Mouse (Mus musculus): ENCODE results near the gene Robo2. TPM values are rescaled to one million over a fixed set of nuclear protein-coding genes. Genes with fewer than 3 reads are reported as not detected.

Gene Robo2
- polyA plus RNA-seq, 1 experiment from 2014 or later = 42.4 TPM

- ATAC-seq (ENCODE audit: insufficient number of reproducible peaks, insufficient read depth, low FRiP score, low read depth) = no peak
Observed at GRCm38 (mm10) chr16:74375342-74375940, 36.2 kb downstream of the Robo2 start.

GRCm38 (mm10) chr16:74374540-74374939, 37.1 kb downstream of the Robo2 start:
- Histone ChIP-seq H3K27ac (ENCODE audit: low read length) (no peak overlapping the region), H3K4me2 (replicated peaks; ENCODE audit: low read depth, low read length) (no peak overlapping the region), H3K36me3 (ENCODE audit: control insufficient read depth, insufficient read depth, low read length) (no peaks in the 10 kb centered on the region), H3K4me1 (ENCODE audit: control insufficient read depth, insufficient read depth, low read length) (0 out of 2 replicates have a peak, but pooled peaks cover 1% of the 10 kb centered on the region), H3K27me3 (ENCODE audit: control insufficient read depth, insufficient read depth, low read length) (no peaks in the 10 kb centered on the region), H3K9ac (replicated peaks; ENCODE audit: low read depth, low read length) (no peak overlapping the region), H3K4me3 (ENCODE audit: low read depth, low read length) (no peak overlapping the region), H3K9me3 (ENCODE audit: control insufficient read depth, low read depth, low read length) (no peaks in the 10 kb centered on the region)
- WGBS = 81% methylated on average over 5 of the region's 5 CpGs
- ATAC-seq (ENCODE audit: insufficient number of reproducible peaks, insufficient read depth, low FRiP score, low read depth) = no peak

More at GRCm38 (mm10) chr16:74375342-74375940, 36.2 kb downstream of the Robo2 start:
- H3K36me3 ChIP-seq (ENCODE audit: control insufficient read depth, insufficient read depth, low read length) = no peaks in the 10 kb centered on the region
- H3K4me2 ChIP-seq (replicated peaks; ENCODE audit: low read depth, low read length) = no peak overlapping the region
- H3K27ac ChIP-seq (ENCODE audit: low read length) = no peak overlapping the region
- 0 out of 2 replicates have a peak, but pooled peaks cover 3% of the 10 kb centered on the region for H3K4me1 ChIP-seq (ENCODE audit: control insufficient read depth, insufficient read depth, low read length)
- H3K9ac ChIP-seq (replicated peaks; ENCODE audit: low read depth, low read length) = no peak overlapping the region
- no peak overlapping the region for H3K4me3 ChIP-seq (ENCODE audit: low read depth, low read length)
- H3K27me3 ChIP-seq (ENCODE audit: control insufficient read depth, insufficient read depth, low read length) = no peaks in the 10 kb centered on the region
- 82% methylated on average over 12 of the region's 12 CpGs for WGBS
- no peaks in the 10 kb centered on the region for H3K9me3 ChIP-seq (ENCODE audit: control insufficient read depth, low read depth, low read length)

- Histone ChIP-seq H3K36me3 (ENCODE audit: control insufficient read depth, insufficient read depth, low read length) (no peaks in the 10 kb centered on the region), H3K4me2 (replicated peaks; ENCODE audit: low read depth, low read length) (no peak overlapping the region), H3K9ac (replicated peaks; ENCODE audit: low read depth, low read length) (no peak overlapping the region), H3K4me3 (ENCODE audit: low read depth, low read length) (no peak overlapping the region), H3K4me1 (ENCODE audit: control insufficient read depth, insufficient read depth, low read length) (no peaks in the 10 kb centered on the region), H3K27ac (ENCODE audit: low read length) (no peak overlapping the region), H3K9me3 (ENCODE audit: control insufficient read depth, low read depth, low read length) (no peaks in the 10 kb centered on the region), H3K27me3 (ENCODE audit: control insufficient read depth, insufficient read depth, low read length) (no peaks in the 10 kb centered on the region)
- ATAC-seq (ENCODE audit: insufficient number of reproducible peaks, insufficient read depth, low FRiP score, low read depth) = no peak
- WGBS = 92% methylated on average over 3 of the region's 3 CpGs
Observed at GRCm38 (mm10) chr16:74373407-74373806, 38.2 kb downstream of the Robo2 start.

GRCm38 (mm10) chr16:74372876-74373275, 38.7 kb downstream of the Robo2 start:
- Histone ChIP-seq H3K27ac (ENCODE audit: low read length) (no peak overlapping the region), H3K9me3 (ENCODE audit: control insufficient read depth, low read depth, low read length) (no peaks in the 10 kb centered on the region), H3K4me1 (ENCODE audit: control insufficient read depth, insufficient read depth, low read length) (no peaks in the 10 kb centered on the region), H3K36me3 (ENCODE audit: control insufficient read depth, insufficient read depth, low read length) (no peaks in the 10 kb centered on the region), H3K27me3 (ENCODE audit: control insufficient read depth, insufficient read depth, low read length) (no peaks in the 10 kb centered on the region), H3K4me3 (ENCODE audit: low read depth, low read length) (no peak overlapping the region), H3K9ac (replicated peaks; ENCODE audit: low read depth, low read length) (no peak overlapping the region), H3K4me2 (replicated peaks; ENCODE audit: low read depth, low read length) (no peak overlapping the region)
- ATAC-seq (ENCODE audit: insufficient number of reproducible peaks, insufficient read depth, low FRiP score, low read depth) = no peak
- WGBS = 60% methylated on average over 1 of the region's 1 CpGs

- no peak overlapping the region for H3K4me2 ChIP-seq (replicated peaks; ENCODE audit: low read depth, low read length)
- no peaks in the 10 kb centered on the region for H3K4me1 ChIP-seq (ENCODE audit: control insufficient read depth, insufficient read depth, low read length)
- no peak overlapping the region for H3K27ac ChIP-seq (ENCODE audit: low read length)
- H3K36me3 ChIP-seq (ENCODE audit: control insufficient read depth, insufficient read depth, low read length) = no peaks in the 10 kb centered on the region
- no peak overlapping the region for H3K4me3 ChIP-seq (ENCODE audit: low read depth, low read length)
- H3K27me3 ChIP-seq (ENCODE audit: control insufficient read depth, insufficient read depth, low read length) = no peaks in the 10 kb centered on the region
- H3K9me3 ChIP-seq (ENCODE audit: control insufficient read depth, low read depth, low read length) = no peaks in the 10 kb centered on the region
- no peak for ATAC-seq (ENCODE audit: insufficient number of reproducible peaks, insufficient read depth, low FRiP score, low read depth)
- H3K9ac ChIP-seq (replicated peaks; ENCODE audit: low read depth, low read length) = no peak overlapping the region
- 81% methylated on average over 6 of the region's 6 CpGs for WGBS
Observed at GRCm38 (mm10) chr16:74348437-74348836, 63.2 kb downstream of the Robo2 start.

GRCm38 (mm10) chr16:74338969-74339630, 72.5 kb downstream of the Robo2 start:
- Histone ChIP-seq H3K9me3 (ENCODE audit: control insufficient read depth, low read depth, low read length) (no peaks in the 10 kb centered on the region), H3K4me1 (ENCODE audit: control insufficient read depth, insufficient read depth, low read length) (no peaks in the 10 kb centered on the region), H3K36me3 (ENCODE audit: control insufficient read depth, insufficient read depth, low read length) (no peaks in the 10 kb centered on the region), H3K27me3 (ENCODE audit: control insufficient read depth, insufficient read depth, low read length) (no peaks in the 10 kb centered on the region), H3K4me3 (ENCODE audit: low read depth, low read length) (no peak overlapping the region), H3K4me2 (replicated peaks; ENCODE audit: low read depth, low read length) (no peak overlapping the region), H3K27ac (ENCODE audit: low read length) (no peak overlapping the region), H3K9ac (replicated peaks; ENCODE audit: low read depth, low read length) (no peak overlapping the region)
- WGBS = 40% methylated on average over 9 of the region's 9 CpGs
- no peak for ATAC-seq (ENCODE audit: insufficient number of reproducible peaks, insufficient read depth, low FRiP score, low read depth)

GRCm38 (mm10) chr16:74321666-74322371, 89.8 kb downstream of the Robo2 start:
- Histone ChIP-seq H3K9me3 (ENCODE audit: control insufficient read depth, low read depth, low read length) (no peaks in the 10 kb centered on the region), H3K4me2 (replicated peaks; ENCODE audit: low read depth, low read length) (no peak overlapping the region), H3K4me1 (ENCODE audit: control insufficient read depth, insufficient read depth, low read length) (no peaks in the 10 kb centered on the region), H3K36me3 (ENCODE audit: control insufficient read depth, insufficient read depth, low read length) (no peaks in the 10 kb centered on the region), H3K9ac (replicated peaks; ENCODE audit: low read depth, low read length) (no peak overlapping the region), H3K27ac (ENCODE audit: low read length) (no peak overlapping the region), H3K27me3 (ENCODE audit: control insufficient read depth, insufficient read depth, low read length) (no peaks in the 10 kb centered on the region), H3K4me3 (ENCODE audit: low read depth, low read length) (no peak overlapping the region)
- 67% methylated on average over 9 of the region's 9 CpGs for WGBS
- ATAC-seq (ENCODE audit: insufficient number of reproducible peaks, insufficient read depth, low FRiP score, low read depth) = no peak

- ATAC-seq (ENCODE audit: insufficient number of reproducible peaks, insufficient read depth, low FRiP score, low read depth) = no peak
- 49% methylated on average over 7 of the region's 7 CpGs for WGBS
- H3K4me2 ChIP-seq (replicated peaks; ENCODE audit: low read depth, low read length) = no peak overlapping the region
- no peaks in the 10 kb centered on the region for H3K27me3 ChIP-seq (ENCODE audit: control insufficient read depth, insufficient read depth, low read length)
- H3K9me3 ChIP-seq (ENCODE audit: control insufficient read depth, low read depth, low read length) = no peaks in the 10 kb centered on the region
- H3K4me3 ChIP-seq (ENCODE audit: low read depth, low read length) = no peak overlapping the region
- no peaks in the 10 kb centered on the region for H3K4me1 ChIP-seq (ENCODE audit: control insufficient read depth, insufficient read depth, low read length)
- H3K9ac ChIP-seq (replicated peaks; ENCODE audit: low read depth, low read length) = no peak overlapping the region
- H3K27ac ChIP-seq (ENCODE audit: low read length) = no peak overlapping the region
- no peaks in the 10 kb centered on the region for H3K36me3 ChIP-seq (ENCODE audit: control insufficient read depth, insufficient read depth, low read length)
Observed at GRCm38 (mm10) chr16:74316150-74316549, 95.5 kb downstream of the Robo2 start.

Data from stomach, embryonic 14.5 days (tissue).